Mouse (Mus musculus): Measurements from ENCODE around the gene Ccsap. TPM values are rescaled to one million over a fixed set of nuclear protein-coding genes. Genes with fewer than 3 reads are reported as not detected.

Gene Ccsap
- polyA plus RNA-seq, 1 experiment, result 6.6 TPM

DNA sequence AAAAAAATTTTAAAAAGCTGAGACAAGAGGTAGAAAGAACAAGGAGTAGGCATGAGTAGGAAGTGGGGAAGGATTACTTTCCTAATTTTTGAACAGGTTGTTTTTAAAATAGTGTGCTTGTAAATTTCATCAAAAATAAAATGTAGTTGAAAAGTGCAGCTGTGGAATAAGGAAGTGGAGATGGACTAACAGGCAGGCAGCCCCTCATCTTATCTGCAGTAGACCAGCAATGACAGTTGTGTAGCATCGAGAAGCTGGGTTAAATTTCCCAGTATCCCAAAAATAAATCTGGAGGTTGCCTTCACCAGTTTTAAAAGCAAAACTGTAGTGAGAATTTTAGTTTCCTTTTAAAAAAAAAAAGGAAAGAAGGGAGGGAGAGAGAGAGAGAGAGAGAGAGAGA, 5.8 kb downstream of the Ccsap start:
- TF ChIP-seq CTCF (IDR thresholded peaks at IDR 0.05; ENCODE audit: borderline replicate concordance, extremely low read depth, insufficient read depth, insufficient read length), result no peak
- no peak for DNase-seq (ENCODE audit: low read depth)

DNA sequence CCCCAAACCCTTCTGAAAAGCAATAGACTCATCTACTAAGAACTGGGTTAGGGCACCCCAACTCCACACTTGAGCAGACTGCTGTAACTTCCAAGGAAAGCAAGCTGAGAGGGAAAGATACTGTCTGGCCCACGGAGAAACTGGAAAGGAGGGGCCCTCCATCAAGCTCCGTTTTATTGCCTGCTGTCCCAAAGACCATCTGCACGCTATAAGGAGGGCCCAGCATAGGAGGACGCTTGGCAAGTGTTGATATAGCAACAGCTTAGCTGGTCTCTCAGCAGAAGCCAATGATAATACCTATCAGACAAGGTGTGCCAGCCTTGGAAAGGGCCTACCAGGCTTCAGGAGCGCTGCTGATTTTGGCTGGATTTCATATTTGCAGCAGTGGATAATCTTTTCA, 8.4 kb downstream of the Ccsap start:
- no peak for DNase-seq (ENCODE audit: low read depth)
- TF ChIP-seq CTCF (IDR thresholded peaks at IDR 0.05; ENCODE audit: borderline replicate concordance, extremely low read depth, insufficient read depth, insufficient read length), result no peak
- no peak for TF ChIP-seq POLR2A (IDR thresholded peaks at IDR 0.05; ENCODE audit: borderline replicate concordance, extremely low read depth, insufficient read depth, insufficient read length, poor library complexity, severe bottlenecking)

DNA sequence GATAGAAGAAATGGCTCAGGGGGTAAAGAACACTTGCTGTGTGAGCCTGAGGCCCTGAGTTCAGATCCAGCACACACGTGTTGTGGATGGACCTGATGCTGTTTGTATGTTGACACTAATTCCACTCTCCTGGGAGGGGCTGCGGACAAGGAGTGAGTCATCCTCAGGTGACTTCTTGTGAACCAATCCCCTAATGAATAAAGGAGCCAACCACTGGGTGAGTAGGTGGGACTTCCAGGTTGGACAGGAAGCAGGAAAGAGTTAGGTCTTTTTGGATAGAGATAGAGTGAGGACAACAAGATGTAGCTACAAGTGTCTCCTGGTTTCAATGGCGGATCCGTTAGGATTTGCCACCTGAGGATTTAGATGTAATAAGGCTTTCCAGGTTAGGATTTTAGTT, 10.7 kb downstream of the Ccsap start:
- no peak for DNase-seq (ENCODE audit: low read depth)
- no peak for TF ChIP-seq CTCF (IDR thresholded peaks at IDR 0.05; ENCODE audit: borderline replicate concordance, extremely low read depth, insufficient read depth, insufficient read length)
- no peak for TF ChIP-seq POLR2A (IDR thresholded peaks at IDR 0.05; ENCODE audit: borderline replicate concordance, extremely low read depth, insufficient read depth, insufficient read length, poor library complexity, severe bottlenecking)

DNA sequence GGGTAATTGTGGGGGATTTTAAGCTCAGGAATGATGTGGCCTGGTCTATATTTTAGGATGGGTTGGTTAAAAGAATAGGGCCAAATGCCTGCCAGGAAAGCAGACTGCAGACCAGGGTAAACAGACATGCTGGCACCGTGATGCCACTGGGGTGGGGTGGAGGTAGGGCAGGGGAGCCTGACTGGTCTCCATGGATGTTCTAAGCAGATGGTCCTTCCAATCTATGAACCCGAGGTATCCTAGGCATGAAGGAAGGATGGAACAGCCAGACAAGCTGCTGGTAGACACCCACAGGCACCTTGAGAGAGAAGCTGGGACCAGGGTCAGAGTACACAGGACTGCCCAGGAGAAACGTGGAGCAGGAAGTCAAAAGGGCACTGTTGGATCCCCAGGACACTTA, 12.5 kb downstream of the Ccsap start:
- DNase-seq (ENCODE audit: low read depth), result no peak
- TF ChIP-seq POLR2A (IDR thresholded peaks at IDR 0.05; ENCODE audit: borderline replicate concordance, extremely low read depth, insufficient read depth, insufficient read length, poor library complexity, severe bottlenecking) (no peak), CTCF (IDR thresholded peaks at IDR 0.05; ENCODE audit: borderline replicate concordance, extremely low read depth, insufficient read depth, insufficient read length) (no peak)

DNA sequence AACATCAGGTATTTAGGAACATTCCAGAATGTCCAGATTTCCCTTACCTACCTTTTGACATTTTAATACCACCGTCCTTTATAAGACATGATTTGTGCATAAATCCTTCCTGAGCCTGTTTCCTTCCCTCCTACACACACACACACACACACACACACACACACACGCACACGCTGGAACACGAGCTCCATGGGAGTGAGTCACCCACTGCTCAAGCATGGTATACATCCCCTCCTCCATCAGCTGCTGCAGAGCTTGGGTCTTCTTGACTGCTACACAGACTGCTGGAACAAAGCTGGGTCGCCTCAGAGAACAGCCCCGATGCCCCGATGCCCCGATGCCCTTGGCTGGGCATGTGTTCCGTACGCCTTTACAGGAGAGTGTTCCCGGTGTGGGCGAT, 13.5 kb downstream of the Ccsap start:
- no peak for DNase-seq (ENCODE audit: low read depth)
- no peak for TF ChIP-seq POLR2A (IDR thresholded peaks at IDR 0.05; ENCODE audit: borderline replicate concordance, extremely low read depth, insufficient read depth, insufficient read length, poor library complexity, severe bottlenecking)
- no peak for TF ChIP-seq CTCF (IDR thresholded peaks at IDR 0.05; ENCODE audit: borderline replicate concordance, extremely low read depth, insufficient read depth, insufficient read length)

DNA sequence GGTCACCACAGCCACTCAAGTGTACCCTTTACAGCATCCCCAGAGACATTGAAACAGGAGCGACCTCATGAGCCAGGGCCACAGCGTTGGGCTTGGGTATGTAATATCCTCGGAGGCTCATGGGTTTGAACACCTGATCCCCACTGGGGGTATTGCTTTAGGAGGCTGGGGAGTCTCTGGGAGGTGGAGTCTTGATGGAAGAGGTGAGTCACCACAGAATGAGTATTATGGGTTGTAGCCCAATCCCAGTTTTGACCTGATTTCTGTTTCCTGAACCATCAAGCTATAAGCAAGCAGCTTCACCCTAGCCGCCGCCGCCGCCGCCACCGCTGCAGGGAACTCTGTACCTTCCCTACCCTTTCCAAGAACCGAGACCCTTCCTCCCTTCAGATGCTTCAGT, 14.0 kb downstream of the Ccsap start:
- TF ChIP-seq CTCF (IDR thresholded peaks at IDR 0.05; ENCODE audit: borderline replicate concordance, extremely low read depth, insufficient read depth, insufficient read length) (no peak), POLR2A (IDR thresholded peaks at IDR 0.05; ENCODE audit: borderline replicate concordance, extremely low read depth, insufficient read depth, insufficient read length, poor library complexity, severe bottlenecking) (no peak)
- no peak for DNase-seq (ENCODE audit: low read depth)

DNA sequence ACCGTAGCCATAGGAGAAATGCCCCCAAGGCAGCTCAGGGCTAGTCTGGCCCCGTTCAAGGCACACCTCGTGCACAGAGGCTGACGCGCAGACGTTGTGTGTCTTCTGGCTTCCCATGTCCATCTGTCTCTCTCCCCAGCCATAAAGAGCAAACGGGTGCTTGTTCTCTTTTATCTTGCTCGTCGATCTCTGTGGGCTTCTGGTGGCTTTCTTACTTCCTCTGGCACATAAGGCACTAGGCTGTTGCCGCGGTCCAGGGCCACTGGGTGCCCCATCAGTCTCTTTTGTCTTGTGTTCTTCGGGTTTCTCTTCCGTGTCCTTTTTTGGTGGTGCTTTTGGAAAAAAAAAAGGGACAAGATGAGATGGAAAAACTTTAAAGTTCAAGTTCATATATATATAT, 14.9 kb downstream of the Ccsap start:
- TF ChIP-seq POLR2A (IDR thresholded peaks at IDR 0.05; ENCODE audit: borderline replicate concordance, extremely low read depth, insufficient read depth, insufficient read length, poor library complexity, severe bottlenecking) (no peak), CTCF (IDR thresholded peaks at IDR 0.05; ENCODE audit: borderline replicate concordance, extremely low read depth, insufficient read depth, insufficient read length) (no peak)
- DNase-seq (ENCODE audit: low read depth), result no peak

DNA sequence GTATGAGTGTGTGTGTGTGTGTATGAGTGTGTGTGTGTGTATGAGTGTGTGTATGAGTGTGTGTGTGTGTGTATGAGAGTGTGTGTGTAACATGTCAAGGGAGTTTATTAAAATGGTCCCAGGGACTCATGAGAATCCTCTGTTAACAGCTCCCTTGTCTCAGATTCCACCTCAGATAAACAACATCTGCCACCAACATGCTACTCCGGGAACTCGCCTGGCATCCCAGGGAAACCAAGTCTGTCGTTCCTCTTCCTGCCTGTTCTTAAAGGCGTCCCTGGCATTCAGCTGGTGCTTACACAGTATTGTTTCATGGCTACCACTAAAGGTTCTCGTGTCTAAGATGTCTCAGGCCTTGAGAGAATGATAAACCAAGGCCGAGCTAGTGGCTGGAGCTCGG, 15.7 kb downstream of the Ccsap start:
- peak; percentile 57 for DNase-seq (ENCODE audit: low read depth)
- no peak for TF ChIP-seq CTCF (IDR thresholded peaks at IDR 0.05; ENCODE audit: borderline replicate concordance, extremely low read depth, insufficient read depth, insufficient read length)

DNA sequence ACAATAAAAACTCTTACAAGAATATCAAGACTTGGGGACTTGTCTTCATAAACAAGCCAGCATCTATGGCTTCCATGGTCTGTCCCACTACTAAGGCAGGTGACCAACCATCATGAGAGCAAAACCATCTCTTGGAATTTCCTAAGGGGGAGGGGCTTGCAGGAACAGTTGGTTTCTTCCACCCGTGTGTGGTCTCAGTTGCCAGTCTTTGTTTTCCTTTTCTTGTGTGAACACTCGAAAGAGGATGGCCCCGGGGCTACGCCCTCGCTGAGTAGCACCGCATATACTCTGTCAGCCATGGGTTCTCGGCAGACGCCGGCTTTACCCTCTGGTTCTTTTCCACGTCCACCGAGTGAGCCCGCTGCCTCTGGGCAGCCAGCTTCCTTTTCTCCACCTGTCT, 17.9 kb downstream of the Ccsap start:
- no peak for DNase-seq (ENCODE audit: low read depth)
- no peak for TF ChIP-seq CTCF (IDR thresholded peaks at IDR 0.05; ENCODE audit: borderline replicate concordance, extremely low read depth, insufficient read depth, insufficient read length)
- TF ChIP-seq POLR2A (IDR thresholded peaks at IDR 0.05; ENCODE audit: borderline replicate concordance, extremely low read depth, insufficient read depth, insufficient read length, poor library complexity, severe bottlenecking), result no peak

DNA sequence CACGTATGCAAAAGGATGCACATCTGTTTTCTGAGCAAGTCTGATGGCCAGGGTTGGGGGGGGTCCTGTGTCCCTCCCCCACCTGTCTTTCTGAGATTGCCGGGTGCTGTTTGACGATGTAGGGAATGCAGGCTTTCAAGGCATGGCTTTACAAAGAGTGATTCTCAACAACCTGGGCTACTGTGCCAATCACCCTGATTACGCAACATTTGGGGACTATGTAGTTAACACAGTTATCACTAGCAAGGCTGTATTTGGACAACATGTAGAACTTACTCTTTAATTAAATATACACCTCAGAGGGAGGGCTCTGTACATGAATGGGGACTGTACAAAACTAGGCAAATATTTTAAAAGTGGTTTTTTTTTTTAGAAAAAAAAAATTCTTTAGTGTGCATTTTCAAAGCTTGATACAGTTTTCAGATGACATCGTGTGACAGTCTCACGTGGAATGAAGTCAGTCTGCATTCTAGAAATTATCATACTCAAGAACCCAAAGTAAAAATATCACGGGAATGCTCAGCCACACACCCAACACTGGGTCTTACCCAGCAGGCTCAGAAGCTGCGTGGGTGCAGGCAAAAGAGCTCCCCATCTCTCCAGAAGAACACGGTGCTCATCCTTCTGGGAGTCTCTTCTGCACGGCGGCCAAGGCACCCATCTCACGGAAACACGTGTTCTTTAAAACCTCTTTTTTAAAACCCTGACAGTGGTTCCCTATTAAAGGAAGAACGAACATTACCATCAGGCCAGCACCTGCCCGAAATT, 19.2 kb downstream of the Ccsap start:
- DNase-seq (ENCODE audit: low read depth), result no peak
- TF ChIP-seq POLR2A (IDR thresholded peaks at IDR 0.05; ENCODE audit: borderline replicate concordance, extremely low read depth, insufficient read depth, insufficient read length, poor library complexity, severe bottlenecking), result no peak
- no peak for TF ChIP-seq CTCF (IDR thresholded peaks at IDR 0.05; ENCODE audit: borderline replicate concordance, extremely low read depth, insufficient read depth, insufficient read length)

DNA sequence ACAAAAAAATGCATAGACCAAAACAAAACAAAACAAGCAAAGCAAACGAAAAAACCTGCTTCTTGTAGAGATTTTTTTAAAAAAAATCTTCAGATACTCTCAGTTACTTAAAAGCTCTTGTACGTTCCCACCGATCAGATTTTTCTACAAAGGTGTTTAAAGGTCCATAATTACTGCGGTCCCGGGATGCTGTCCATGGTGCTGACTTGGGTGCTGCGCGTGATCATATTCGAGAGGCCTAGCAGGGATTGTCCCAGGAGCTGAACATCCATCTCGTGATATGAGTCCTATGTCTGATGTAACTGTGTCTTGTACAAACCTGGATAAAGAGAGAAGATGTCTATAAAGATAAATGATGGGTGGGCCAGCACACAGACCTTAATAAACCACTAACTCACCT, 21.5 kb downstream of the Ccsap start:
- TF ChIP-seq CTCF (IDR thresholded peaks at IDR 0.05; ENCODE audit: borderline replicate concordance, extremely low read depth, insufficient read depth, insufficient read length) (no peak), POLR2A (IDR thresholded peaks at IDR 0.05; ENCODE audit: borderline replicate concordance, extremely low read depth, insufficient read depth, insufficient read length, poor library complexity, severe bottlenecking) (no peak)

DNA sequence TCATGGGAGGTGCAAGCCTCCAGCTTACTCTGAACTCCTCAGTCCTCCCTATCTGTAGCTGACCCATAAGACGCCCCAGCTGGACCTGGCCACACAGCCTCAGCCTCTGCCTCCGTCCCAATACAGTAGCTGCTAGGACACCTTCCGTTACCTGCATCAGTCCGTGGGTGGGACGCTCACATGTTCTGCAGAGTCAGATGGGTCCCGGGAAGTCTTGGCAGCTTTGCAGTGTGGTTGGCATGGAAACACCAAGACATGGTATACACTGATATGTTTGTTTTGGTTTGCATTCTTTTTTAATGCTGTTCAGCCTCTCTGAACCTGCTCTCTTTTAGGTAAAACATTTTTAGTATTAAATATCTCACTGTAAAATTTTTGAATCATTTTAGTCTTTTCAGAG, 23.7 kb downstream of the Ccsap start:
- no peak for TF ChIP-seq CTCF (IDR thresholded peaks at IDR 0.05; ENCODE audit: borderline replicate concordance, extremely low read depth, insufficient read depth, insufficient read length)
- no peak for TF ChIP-seq POLR2A (IDR thresholded peaks at IDR 0.05; ENCODE audit: borderline replicate concordance, extremely low read depth, insufficient read depth, insufficient read length, poor library complexity, severe bottlenecking)
- peak; percentile 23 for DNase-seq (ENCODE audit: low read depth)

More for the DNA sequence above, 21.5 kb downstream of the Ccsap start:
- DNase-seq (ENCODE audit: low read depth), result no peak
